Mouse (Mus musculus) embryo, embryonic 10 days (tissue): ENCODE measurements around the gene Fancd2.

Experiments
- DNase-seq: peaks from one replicate; pipeline ENCODE4 v3.0.0-alpha.2; 2015; ENCODE audit warnings: low spot score

The Fancd2 gene

GRCm38 (mm10) chr6:113530932-113531839 is at the start of gene Fancd2, which contains the start of gene Emc3:
Gene Fancd2 (plus strand): TSS chr6:113531682.
Gene Emc3 (minus strand): TSS chr6:113531652.
- DNase-seq, result peak; percentile 96

DNA sequence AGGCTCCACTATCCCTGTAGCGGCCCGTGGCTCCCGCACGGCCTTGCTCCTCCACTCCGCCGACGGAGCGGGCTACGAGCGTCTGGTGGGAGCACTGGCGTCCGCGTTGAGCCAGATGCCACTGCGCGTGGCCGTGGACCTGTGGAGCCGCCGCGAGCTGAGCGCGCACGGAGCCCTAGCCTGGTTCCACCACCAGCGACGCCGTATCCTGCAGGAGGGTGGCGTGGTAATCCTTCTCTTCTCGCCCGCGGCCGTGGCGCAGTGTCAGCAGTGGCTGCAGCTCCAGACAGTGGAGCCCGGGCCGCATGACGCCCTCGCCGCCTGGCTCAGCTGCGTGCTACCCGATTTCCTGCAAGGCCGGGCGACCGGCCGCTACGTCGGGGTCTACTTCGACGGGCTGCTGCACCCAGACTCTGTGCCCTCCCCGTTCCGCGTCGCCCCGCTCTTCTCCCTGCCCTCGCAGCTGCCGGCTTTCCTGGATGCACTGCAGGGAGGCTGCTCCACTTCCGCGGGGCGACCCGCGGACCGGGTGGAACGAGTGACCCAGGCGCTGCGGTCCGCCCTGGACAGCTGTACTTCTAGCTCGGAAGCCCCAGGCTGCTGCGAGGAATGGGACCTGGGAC is 48.9 kb upstream of the Fancd2 start:
- peak; percentile 43 for DNase-seq

GRCm38 (mm10) chr6:113483100-113483615 is 48.3 kb upstream of the Fancd2 start, which contains the start of gene Creld1:
Gene Creld1 (plus strand): TSS chr6:113483297.
- peak; percentile 96 for DNase-seq

- DNase-seq, result peak; percentile 42
These were observed 47.8 kb upstream of the Fancd2 start for GRCm38 (mm10) chr6:113483729-113484128.

DNA sequence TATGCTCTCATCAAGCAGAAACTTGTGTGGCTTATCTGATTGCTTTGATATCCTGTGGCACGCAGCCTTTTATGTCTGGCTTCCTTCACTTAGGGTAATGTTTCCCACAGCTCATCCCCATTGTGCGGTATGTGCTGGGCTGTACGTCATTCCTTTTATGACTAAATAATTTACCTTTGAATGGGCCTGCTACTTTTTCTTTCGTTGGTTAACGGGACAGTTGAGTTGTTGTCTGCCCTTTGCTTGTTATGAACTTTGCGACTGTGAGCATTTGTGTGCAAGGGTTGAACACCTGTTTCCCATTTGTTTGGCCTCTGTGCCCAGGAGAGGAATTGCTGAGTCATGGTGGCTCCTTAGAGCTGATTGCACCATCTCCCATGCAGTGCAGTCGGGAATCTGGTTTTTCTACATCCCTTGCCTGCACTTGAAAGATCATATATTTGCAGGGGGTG is 44.3 kb upstream of the Fancd2 start:
- peak; percentile 74 for DNase-seq

- DNase-seq, result no peak
These were observed 42.1 kb upstream of the Fancd2 start for GRCm38 (mm10) chr6:113489410-113489809.

DNA sequence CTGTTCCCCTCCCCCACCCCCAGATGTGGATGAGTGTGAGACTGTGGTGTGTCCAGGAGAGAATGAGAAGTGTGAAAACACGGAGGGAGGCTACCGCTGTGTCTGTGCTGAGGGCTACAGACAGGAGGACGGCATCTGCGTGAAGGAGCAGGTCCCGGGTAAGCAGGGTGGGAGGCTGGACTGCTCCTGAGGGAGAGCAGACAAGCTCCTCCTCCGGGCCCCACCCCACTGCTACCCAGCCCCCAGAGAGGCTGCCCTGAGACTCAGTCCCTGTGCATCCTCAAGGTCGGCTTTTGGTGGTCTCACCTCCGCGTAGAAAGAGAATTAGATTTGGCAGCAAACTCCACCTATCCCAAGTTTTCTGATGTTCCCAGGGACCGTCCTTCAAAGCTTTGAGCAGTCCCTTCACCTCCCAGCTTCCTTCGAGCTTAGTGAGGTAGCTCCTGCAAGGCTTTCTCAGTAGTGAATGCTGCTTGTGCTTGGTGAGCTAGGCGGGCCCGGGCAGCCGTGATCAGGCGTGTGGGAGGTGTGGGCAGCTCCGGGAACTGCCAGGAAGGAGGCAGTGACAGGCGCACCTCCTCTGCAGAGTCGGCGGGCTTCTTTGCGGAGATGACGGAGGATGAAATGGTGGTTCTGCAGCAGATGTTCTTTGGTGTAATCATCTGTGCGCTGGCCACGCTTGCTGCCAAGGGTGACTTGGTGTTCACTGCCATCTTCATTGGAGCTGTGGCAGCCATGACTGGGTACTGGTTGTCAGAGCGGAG is 39.2 kb upstream of the Fancd2 start:
- no peak for DNase-seq

DNA sequence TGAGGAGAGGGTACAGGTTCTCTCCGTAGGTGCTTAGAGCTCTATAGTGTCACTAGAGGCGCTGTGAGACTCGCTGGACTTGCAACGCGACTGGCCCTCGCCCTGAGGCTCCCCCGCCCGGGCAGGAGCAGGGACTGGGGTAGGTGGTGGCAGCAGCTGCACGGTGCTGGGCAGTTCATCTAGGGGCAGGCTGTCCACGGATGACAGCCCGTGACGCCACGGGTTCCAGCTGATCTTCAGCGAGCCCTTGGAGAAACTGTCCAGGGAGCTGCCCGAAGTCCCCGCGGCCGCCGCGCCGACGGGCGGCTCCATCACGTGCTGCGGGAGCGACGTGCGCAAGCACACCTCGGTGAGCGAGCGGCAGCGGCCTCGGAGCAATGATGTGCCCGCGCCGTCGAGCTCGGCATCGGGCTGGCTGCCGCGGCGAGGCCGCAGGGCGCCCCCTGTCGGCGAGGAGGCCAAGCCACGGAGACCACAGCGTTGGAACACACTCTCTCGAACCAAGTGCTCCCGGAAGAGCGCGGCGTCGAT is 37.2 kb upstream of the Fancd2 start:
- DNase-seq, result peak; percentile 81

DNA sequence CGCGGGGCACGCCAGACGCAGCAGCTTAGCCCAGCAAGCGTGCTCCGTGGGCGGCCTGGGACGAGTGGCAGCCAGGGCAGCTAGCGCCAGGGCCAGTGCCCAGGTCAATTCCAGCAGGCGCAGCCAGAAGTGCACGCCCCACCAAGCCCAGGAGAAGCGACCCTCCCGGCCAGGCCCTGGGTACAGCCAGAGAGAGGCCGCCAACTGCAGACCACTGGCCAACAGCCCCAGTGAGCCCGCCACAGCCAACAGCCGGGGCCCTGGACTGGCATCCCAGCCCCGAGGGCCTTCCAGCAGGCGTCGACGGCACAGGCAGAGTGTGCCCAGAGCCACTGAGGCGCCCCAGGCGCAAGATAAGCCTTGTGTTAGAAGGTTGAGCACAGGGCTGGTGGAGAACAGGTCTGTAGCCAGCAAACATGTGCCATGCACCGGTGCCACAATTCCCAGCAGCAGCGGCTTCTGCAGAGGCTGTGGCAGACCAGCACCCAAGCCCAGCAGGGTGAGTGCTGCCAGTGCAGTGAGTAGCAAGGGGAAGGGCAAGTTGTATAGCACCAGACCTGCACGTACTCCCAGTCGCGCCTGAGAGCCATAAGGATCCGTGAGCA is 36.3 kb upstream of the Fancd2 start:
- DNase-seq, result no peak

- DNase-seq, result no peak
These were observed 32.1 kb upstream of the Fancd2 start for GRCm38 (mm10) chr6:113499346-113499745.

- peak; percentile 73 for DNase-seq
These were observed 29.9 kb upstream of the Fancd2 start, which contains the start of gene Prrt3 for GRCm38 (mm10) chr6:113501388-113502084. Gene Prrt3 (minus strand): TSS chr6:113501931.

DNA sequence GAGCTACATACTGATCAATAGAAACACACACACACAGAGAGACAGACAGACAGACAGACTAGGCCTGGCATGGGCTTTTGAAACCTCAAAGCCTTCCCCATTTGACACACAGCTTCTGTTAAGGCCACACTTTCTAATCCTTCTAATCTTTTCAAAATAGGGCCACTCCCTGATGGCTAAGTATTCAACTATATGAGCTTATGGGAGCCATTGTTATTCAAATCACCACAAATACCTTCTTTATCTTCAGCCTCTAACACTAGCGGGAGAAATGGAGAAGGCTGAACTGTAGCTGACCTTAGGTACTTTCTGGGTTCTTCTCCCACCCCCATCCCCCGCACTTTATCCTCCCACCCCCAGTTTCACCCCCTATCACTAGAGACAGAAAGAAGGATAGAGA is 28.7 kb upstream of the Fancd2 start:
- no peak for DNase-seq

DNA sequence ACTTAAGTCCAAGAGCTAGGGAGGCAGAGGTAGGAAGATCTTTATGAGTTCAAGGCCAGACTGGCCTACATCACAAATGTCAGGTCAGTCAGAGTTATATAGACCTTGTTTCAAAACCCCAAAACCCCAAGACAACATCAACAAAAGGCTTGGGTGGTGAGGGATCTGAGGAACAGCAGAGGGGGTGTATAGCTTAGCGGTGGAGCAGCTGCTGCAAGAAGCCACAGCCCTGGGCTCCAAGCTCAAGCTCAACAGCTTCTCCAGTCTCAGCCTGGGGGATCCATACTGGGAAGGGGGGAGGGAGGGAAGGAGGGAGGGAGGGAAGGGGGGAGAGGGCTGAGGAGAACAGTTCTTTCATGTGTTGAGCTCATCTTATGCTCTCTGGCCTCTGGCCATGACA is 25.8 kb upstream of the Fancd2 start:
- no peak for DNase-seq

DNA sequence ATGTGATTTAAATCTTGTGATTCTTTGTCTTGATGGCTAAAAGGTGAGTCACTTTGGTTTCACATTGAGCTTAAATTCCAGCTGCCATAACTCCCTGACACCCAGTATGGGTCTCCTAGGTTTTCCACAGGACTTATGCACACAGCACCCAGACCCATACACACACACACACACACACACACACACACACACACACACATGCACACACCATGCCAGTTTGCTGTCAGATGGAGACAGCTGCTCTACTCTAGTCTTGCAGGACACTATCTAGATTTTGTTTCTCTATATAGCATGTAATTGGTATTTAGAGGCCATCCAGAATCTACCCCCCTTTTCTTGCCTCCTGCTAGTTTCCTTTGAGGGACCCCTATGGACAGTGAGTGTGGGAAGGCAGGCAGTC is 24.4 kb upstream of the Fancd2 start:
- no peak for DNase-seq

- no peak for DNase-seq
These were observed 23.1 kb upstream of the Fancd2 start for GRCm38 (mm10) chr6:113508272-113508946.

GRCm38 (mm10) chr6:113508947-113509280 is 22.6 kb upstream of the Fancd2 start:
- no peak for DNase-seq

DNA sequence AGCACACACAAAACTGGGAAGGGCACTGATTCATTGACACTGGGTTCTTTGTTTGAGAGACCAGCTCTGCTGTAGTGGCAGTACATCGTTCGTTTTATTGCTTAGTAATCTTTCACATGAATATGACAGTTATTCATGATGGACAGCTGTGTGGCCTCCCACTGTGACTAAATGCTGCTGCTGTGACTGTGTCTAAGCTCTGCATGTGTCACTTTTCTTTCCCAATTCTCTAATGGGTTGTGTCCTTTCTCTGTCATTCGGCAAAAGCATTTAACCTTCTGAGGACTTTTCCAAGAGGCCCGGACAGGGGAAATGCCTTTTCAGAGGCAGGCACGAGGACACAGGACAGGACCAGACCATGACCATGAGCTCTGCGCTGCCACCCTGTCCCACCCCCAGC is 17.5 kb upstream of the Fancd2 start:
- no peak for DNase-seq

DNA sequence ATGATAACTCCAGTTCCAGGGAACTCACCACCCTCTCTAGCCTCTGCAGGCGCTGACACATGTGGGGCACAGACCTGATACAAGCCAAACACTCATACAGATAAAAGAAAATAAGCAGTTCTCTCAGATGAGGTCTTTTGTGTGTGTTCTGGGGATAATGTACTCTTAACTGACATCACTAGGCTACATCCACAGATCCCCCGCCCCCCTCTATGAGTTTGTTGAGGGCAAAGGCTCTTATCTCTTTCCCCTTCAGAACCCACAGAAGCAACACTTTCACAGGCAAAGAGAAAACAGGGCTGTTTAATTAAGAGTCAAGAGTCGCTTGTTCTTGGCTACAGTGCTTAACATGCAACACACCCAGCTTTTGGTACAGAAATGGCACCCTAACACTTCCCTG is 16.9 kb upstream of the Fancd2 start:
- DNase-seq, result no peak

DNA sequence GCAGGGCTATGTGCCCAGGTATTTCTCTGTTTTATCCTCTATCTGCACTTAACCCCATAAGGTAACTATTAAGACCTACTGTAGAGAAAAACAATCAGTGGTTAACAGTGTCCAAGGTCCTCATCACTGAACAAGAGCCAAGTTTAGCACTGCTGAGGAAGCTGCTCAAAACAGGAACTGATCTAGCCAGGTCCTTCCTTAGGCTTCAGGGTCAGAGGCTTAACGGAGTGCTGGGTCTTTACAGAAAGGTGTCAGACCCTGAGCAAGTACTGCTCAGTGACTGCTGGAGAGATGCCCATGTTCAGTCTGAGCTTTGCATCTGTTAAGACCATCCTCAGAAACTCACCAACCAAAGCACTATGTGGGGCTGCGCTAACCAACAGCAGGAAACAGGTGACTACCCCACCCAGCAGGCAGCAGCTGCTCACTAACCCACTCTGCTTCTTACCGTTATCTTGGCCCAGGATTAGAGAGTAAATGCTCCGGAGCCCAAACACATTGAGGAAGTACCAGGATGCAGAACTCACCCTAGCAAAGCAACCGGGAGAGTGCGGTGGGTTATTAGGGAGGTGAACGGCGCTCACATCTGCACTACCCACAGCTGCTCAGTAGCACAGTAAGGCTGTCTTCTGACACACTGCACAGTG is 13.9 kb upstream of the Fancd2 start:
- no peak for DNase-seq

DNA sequence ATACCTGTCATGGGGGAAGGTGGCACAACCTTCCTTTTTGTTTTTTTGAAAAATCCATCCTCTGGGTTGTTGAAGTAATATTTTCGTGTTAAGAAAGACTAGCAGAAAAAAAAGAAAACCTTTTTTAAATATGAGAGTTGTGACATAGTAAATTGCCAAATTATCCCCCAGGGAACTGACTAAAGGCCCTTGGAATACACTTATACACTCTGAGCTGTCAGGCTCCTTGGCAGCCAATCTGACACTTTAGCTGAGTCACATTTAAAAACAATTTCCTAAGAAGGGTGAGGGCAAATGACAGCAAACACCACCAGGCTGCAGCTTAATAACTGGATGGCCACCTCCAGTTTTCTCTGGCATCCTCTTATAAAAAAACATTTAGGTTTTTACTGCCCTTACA is 9.2 kb upstream of the Fancd2 start:
- DNase-seq, result no peak
